Mouse (Mus musculus) skeletal muscle tissue, adult 2 months (tissue): ENCODE data around the gene Ttc28.

ENCODE experiments used
- DNase-seq: peaks from one replicate; pipeline ENCODE4 v3.0.0-alpha.2; 2012; ENCODE audit warnings: low read depth, low spot score

Gene Ttc28

GRCm38 (mm10) chr5:111085849-111086248 lies 206.2 kb downstream of the Ttc28 start:
- no peak for DNase-seq

- DNase-seq: peak; percentile 49
Measured at GRCm38 (mm10) chr5:111096750-111097149, 217.1 kb downstream of the Ttc28 start.

GRCm38 (mm10) chr5:111097233-111098160 lies 217.9 kb downstream of the Ttc28 start:
- DNase-seq: peak; percentile 32

GRCm38 (mm10) chr5:111098516-111099274 lies 219.1 kb downstream of the Ttc28 start:
- DNase-seq: no peak

GRCm38 (mm10) chr5:111100585-111100984 lies 221.0 kb downstream of the Ttc28 start:
- DNase-seq: no peak

- DNase-seq: no peak
Measured at GRCm38 (mm10) chr5:111101383-111101932, 221.9 kb downstream of the Ttc28 start.

- no peak for DNase-seq
Measured at GRCm38 (mm10) chr5:111104801-111105200, 225.2 kb downstream of the Ttc28 start.

GRCm38 (mm10) chr5:111111378-111111777 lies 231.8 kb downstream of the Ttc28 start:
- no peak for DNase-seq

- DNase-seq: peak; percentile 60
Measured at GRCm38 (mm10) chr5:111113183-111113582, 233.6 kb downstream of the Ttc28 start.

GRCm38 (mm10) chr5:111113694-111114375 lies 234.2 kb downstream of the Ttc28 start:
- no peak for DNase-seq

GRCm38 (mm10) chr5:111114597-111114996 lies 235.0 kb downstream of the Ttc28 start:
- no peak for DNase-seq

GRCm38 (mm10) chr5:111115519-111116350 lies 236.1 kb downstream of the Ttc28 start:
- DNase-seq: peak; percentile 47

- no peak for DNase-seq
Measured at GRCm38 (mm10) chr5:111119805-111120204, 240.2 kb downstream of the Ttc28 start.

- peak; percentile 47 for DNase-seq
Measured at GRCm38 (mm10) chr5:111120298-111120697, 240.7 kb downstream of the Ttc28 start.

GRCm38 (mm10) chr5:111120705-111121420 lies 241.3 kb downstream of the Ttc28 start:
- no peak for DNase-seq

GRCm38 (mm10) chr5:111122332-111123049 lies 242.9 kb downstream of the Ttc28 start:
- no peak for DNase-seq

GRCm38 (mm10) chr5:111123050-111123746 lies 243.6 kb downstream of the Ttc28 start:
- no peak for DNase-seq

- no peak for DNase-seq
Measured at GRCm38 (mm10) chr5:111124620-111125200, 245.1 kb downstream of the Ttc28 start.
